Mouse (Mus musculus): ENCODE data around the gene Creb3l1. TPM values are rescaled to one million over a fixed set of nuclear protein-coding genes. Genes with fewer than 3 reads are reported as not detected.

Creb3l1 gene
- polyA plus RNA-seq, 1 experiment: 4.5 TPM

DNA sequence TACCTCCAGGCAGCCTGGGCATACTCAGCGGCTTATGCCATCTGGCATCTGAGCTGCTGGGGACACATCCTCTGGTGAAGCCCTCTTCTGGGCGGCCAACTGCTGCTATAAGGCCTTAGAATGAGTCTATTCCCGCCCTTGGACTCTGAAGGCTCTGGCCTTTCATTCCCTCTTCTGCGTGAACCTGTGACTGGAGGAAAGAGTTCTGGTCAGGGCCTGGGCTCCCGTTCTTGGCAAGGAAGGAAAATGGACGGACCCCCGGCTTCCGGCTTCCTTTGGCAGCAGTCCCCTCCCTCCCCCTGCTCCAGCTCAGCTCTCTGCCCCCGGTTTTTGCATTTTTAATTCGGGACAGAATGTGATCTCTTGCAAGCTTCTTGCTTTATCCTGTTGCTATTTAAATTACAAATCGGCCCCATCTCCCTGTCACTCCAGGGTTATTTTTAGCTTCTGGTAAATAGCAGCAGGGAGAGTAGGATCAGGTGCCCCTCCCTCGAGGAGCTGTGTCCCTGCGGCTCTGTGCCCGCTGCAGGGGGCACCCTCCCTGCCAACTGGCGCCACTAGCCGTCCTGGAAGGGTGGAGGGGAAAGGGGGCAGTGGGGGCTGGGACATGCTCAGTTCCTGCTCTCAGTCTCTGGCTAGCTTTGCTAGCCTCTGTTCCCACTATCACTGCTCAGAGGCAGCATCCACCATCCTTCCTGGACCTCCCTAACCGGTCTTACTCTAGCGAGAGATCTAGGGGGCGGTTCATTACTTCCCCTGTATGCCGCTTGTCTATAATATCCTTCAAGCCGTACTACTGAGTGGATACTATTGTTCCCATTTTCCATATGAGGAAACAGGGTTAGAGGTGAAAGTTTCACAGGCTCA is 52.8 kb downstream of the Creb3l1 start:
- Histone ChIP-seq H3K4me1 (ENCODE audit: control insufficient read depth, insufficient read depth, insufficient read length, low read length) (peaks cover 18% of the 10 kb centered on the region), H3K27ac (replicated peaks; ENCODE audit: low read depth, low read length) (peak overlapping the region; percentile 86), H3K4me3 (ENCODE audit: insufficient read depth, low read depth, low read length) (no peak overlapping the region)

DNA sequence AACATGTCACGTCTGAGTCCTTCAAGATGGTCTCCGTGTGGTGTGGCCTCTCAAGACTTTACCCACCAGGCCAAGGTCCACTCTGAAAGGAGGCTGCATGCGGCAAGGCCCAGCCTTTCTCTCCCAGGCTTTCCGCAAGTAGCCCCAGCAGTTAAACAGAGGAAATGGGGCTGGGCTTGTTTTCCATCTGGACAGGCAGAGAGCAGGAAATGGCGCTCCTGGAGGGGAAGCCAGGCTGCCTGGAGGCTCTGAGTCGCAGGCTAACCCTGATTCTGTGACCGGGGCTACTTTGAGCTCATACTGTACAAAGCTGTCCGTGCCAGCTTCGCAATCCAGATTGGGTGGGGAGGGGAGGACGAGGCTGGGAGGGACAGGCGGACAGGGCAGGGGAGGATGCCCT is 56.3 kb downstream of the Creb3l1 start:
- Histone ChIP-seq H3K4me1 (ENCODE audit: control insufficient read depth, insufficient read depth, insufficient read length, low read length) (peaks cover 23% of the 10 kb centered on the region), H3K27ac (replicated peaks; ENCODE audit: low read depth, low read length) (peak overlapping the region; percentile 83), H3K4me3 (ENCODE audit: insufficient read depth, low read depth, low read length) (no peak overlapping the region)

DNA sequence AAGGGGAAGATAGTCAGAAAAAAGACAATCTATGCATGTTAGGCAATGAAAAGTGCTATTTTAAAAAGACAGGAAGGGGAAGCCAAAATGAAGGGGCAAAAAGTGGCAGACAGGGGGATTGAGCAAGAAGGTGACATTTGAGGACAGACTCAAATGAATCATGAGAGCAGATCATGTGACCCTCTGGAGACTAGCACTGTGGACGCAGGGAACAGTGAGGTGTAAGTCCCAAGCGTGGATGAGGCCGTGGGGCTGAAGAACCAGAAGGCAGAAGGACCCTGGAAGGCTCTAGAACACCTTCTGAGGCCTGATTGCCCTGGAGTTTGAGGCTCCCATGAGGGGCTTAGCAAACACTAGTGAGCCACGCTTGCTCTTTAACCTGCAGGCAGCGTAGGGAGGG is 57.9 kb downstream of the Creb3l1 start:
- Histone ChIP-seq H3K4me3 (ENCODE audit: insufficient read depth, low read depth, low read length) (no peak overlapping the region), H3K4me1 (ENCODE audit: control insufficient read depth, insufficient read depth, insufficient read length, low read length) (peaks cover 23% of the 10 kb centered on the region), H3K27ac (replicated peaks; ENCODE audit: low read depth, low read length) (peak overlapping the region; percentile 27; the same call in 1 of the 2 replicates)

DNA sequence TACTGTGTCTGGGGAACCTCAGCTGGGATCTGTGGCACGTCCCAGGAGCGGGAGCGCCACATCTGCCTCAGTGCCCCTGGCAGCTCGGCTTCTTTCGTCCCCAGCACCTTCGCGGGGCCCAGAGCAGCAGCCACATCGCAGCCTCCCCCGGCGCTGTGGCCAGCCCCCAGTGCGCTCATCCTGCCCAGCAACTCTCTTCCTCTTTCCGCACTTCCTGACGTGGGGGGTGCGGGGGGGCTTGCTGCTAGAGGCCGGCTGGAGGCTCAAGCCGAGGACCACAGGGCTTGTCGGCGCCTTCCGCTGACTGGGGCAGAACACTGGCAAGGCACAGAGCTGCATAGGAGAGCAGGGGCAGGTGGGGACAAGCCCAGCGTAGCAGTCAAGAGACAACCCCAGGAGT is 58.9 kb downstream of the Creb3l1 start:
- Histone ChIP-seq H3K4me1 (ENCODE audit: control insufficient read depth, insufficient read depth, insufficient read length, low read length) (peaks cover 21% of the 10 kb centered on the region), H3K27ac (replicated peaks; ENCODE audit: low read depth, low read length) (peak overlapping the region; percentile 98), H3K4me3 (ENCODE audit: insufficient read depth, low read depth, low read length) (peak overlapping the region; percentile 76)

DNA sequence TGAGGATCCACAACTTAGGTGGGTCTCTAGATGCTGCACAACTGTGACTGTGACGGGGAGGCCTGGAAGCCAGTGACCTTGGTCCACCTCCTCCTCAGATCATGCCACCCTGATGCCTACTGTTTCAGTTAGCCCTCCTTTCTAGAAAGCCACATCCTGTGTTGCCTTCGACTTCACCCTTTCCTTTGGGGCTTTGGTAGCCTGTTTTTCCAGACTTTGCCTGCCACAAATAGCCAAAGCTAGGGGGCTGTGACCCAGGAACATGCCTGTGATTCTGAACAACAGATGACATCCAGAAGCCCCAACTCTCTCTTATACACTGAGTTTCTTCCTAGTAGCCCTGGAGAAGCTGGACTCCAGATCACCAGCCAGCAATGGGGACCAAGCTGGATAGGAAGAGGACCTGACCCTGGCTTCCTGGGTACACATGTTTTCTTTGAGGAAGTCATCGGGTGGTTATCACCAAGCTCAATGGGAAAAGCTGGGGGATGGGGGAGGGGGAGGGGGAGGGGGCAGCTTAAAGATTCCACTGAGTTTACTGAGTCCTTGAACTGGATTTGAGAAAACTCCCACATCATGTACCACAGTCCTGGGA is 59.6 kb downstream of the Creb3l1 start:
- peak overlapping the region; percentile 76 for H3K4me3 ChIP-seq (ENCODE audit: insufficient read depth, low read depth, low read length)
- peaks cover 27% of the 10 kb centered on the region for H3K4me1 ChIP-seq (ENCODE audit: control insufficient read depth, insufficient read depth, insufficient read length, low read length)
- peak overlapping the region; percentile 98 for H3K27ac ChIP-seq (replicated peaks; ENCODE audit: low read depth, low read length)

DNA sequence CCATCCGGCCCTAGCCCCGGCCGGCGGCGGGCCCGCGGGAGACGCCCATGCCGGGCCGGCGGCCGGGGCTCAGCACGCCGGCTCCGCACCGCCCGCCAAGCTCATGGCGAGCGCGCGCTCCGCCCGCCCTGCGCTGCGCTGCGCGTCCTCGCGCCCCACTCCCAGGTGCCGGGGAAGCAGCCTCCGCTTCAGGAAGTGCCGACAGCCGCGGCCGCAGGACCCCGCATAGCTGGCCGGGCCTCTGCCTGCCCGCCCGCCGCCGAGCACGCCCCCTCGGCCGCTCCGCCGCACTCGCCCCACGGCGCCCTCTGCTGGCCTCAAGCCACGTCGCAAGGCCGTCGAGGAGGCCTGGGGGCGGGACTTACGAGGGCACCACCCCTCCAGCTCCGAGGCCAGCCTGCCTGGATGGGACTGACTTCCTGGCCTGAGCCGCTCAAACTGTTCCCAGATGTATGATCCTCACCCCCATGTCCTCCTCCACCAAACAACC is 60.8 kb downstream of the Creb3l1 start:
- peaks cover 30% of the 10 kb centered on the region for H3K4me1 ChIP-seq (ENCODE audit: control insufficient read depth, insufficient read depth, insufficient read length, low read length)
- peak overlapping the region; percentile 76 for H3K4me3 ChIP-seq (ENCODE audit: insufficient read depth, low read depth, low read length)
- peak overlapping the region; percentile 71 for H3K27ac ChIP-seq (replicated peaks; ENCODE audit: low read depth, low read length)

DNA sequence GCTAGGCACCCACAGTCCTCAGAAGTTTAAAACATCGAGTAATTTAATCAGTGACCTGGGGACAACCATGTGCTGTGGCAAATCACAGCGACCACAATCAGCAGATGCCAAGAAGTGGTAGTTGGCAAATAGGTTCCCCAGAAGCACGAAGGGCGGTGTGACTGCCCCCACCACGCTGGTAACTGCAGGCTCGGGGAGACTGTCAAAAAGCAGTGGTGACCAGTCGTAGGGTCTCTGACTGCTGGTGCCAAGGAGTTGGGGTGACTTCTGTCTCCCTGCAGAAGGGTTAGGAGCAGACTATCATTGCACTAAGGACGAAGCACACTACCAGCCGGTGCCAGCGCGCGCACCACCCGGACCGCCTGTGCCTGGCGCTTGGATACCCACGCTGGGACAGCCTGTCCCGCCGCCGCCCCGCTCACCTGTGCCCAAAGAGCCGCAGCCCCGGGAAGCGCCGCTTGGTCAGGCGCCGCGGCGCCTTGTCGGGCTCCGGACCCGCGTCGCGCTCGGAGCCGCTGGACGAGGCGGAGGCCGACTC is 61.4 kb downstream of the Creb3l1 start:
- H3K4me1 ChIP-seq (ENCODE audit: control insufficient read depth, insufficient read depth, insufficient read length, low read length): peaks cover 26% of the 10 kb centered on the region
- no peak overlapping the region for H3K27ac ChIP-seq (replicated peaks; ENCODE audit: low read depth, low read length)
- peak overlapping the region; percentile 76 for H3K4me3 ChIP-seq (ENCODE audit: insufficient read depth, low read depth, low read length)

DNA sequence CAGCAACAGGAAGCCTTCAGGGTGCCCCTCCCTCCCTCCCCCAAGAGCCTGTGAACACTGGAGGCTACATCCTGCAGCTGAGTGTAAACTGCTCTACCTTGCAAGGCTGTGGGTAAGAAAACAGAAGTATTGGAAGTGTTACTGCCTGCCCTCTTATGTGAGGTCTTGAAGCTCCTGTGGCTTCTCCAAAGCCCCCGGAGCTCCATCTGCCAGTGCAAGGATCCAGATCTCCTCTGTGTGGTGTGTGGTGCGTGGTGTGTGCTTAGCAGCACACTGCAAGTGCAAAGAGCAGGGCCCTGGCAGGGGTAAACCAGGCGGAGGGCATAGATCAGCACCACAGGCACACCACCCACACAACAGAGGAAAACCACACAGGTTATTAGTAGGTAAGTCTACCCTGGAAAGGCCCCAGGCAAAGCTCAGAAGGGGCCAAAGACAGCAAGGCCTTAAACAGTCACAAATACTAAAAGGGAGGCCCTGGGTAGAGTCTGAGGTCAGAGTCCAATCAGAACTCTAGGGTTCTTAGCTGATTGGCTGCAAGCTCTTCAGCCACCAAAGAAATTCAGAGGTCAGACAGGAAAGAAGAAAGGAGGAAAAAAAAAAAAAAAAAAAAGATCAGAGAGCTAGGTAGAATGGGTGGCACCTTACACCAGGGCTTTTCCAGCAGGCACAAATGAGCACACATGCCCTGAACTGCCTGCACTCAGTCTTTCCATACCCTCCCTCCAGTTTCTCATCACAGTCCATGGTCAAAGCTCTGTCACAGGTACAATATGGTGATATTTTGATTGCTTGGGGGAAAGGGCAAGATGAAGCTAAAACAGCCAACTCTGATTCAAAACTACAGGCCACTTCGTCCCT is 62.2 kb downstream of the Creb3l1 start:
- peak overlapping the region; percentile 76 for H3K4me3 ChIP-seq (ENCODE audit: insufficient read depth, low read depth, low read length)
- H3K4me1 ChIP-seq (ENCODE audit: control insufficient read depth, insufficient read depth, insufficient read length, low read length): peaks cover 26% of the 10 kb centered on the region
- no peak overlapping the region for H3K27ac ChIP-seq (replicated peaks; ENCODE audit: low read depth, low read length)

DNA sequence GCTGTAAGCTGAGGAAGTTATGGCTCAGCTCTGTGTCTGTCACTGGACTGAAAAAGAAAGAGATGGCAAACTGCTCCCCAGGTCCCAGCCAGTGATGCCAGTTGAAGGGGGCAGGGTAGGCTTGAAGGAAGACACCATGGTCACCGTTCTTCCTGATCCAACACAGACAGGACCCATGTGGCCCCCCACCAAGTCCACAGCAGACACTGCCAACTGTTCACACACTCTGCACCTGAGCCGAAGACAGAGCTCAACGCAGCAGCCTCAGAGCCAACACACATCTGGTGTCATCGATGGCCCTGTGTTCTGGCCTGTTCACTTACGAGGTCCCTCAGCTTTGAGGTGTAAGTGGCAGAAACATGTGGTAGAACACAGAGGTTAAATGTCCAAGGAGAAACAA is 63.8 kb downstream of the Creb3l1 start:
- Histone ChIP-seq H3K4me1 (ENCODE audit: control insufficient read depth, insufficient read depth, insufficient read length, low read length) (peaks cover 34% of the 10 kb centered on the region), H3K27ac (replicated peaks; ENCODE audit: low read depth, low read length) (no peak overlapping the region; the same call in 1 of the 2 replicates), H3K4me3 (ENCODE audit: insufficient read depth, low read depth, low read length) (no peak overlapping the region)

DNA sequence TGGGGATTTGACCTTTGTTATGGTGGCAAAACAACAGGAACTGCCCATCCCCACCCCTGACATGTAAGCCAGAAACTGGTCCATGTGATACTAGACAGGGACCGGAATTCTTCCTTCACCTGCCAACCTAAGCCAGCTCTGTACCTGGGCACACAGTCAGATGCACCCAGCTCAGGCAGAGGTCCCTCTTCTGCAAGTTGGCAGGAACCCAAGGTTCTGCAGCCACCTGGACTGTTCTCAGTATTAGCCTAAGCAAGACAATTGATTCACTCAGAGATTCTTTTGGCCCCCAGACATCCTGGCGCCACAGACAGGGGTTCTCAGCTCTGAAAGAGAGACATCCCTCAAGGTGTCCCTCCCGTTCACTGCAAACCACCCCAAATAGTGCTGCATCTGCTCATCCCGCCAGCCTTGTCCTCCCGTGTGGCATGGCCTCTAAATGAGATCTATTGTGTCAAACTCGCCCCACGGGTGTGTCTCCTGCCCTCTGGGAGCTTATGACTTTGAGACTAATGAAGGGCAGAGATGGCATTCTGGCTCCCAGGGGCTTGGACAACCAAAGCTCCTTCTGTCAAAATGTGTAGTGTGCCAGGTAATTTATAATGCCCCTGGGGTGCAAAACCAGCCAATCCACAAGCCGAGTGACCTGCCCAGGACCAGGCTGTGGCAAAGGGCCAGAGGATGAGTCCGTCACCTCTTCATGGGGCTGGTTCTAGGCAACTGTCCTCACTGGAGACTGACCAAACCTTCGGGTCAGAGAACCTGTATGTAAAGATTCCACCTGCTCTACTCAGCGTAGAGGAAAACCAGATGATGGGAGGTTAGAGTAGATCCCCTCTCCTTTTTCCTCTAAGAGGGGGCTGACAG is 64.5 kb downstream of the Creb3l1 start:
- Histone ChIP-seq H3K27ac (replicated peaks; ENCODE audit: low read depth, low read length) (peak overlapping the region; percentile 17; the same call in 1 of the 2 replicates), H3K4me1 (ENCODE audit: control insufficient read depth, insufficient read depth, insufficient read length, low read length) (peaks cover 39% of the 10 kb centered on the region)

DNA sequence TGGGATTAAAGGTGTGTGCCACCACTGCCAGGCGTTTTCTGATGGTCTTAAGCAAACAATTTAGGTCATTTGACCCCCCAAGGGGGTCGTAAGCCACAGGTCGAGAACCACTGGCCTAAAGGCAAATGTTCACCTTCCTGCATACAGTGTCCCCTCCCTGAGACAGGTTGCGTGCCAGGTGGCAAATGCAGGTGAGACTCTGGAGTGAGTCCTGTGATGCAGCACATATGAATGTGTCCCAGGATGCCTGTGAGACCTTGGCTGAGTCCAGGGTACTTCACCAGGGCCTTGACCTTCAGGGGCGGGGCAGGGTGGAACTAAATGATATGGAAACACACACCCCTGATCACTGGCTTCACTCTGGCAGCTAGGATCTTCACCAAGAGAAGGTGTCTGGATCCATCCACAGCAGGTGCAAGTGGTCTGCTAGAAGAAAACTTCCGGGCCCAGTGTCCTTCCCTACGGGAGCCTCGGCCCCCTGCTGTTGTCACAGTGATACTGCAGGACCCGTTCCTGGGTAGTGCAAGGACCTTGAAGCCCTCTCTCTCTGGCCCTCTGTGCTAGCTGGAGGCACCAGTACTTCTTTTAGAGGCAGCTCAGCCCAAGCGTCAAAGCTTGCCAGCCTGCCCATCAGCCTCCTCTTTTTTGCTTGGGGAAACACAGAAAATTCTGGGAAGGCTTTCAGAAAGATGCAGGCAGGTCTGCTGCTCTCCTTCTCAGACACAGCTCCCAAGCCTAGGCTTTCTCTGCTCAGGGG is 65.4 kb downstream of the Creb3l1 start:
- no peak overlapping the region for H3K4me3 ChIP-seq (ENCODE audit: insufficient read depth, low read depth, low read length)
- no peak overlapping the region for H3K27ac ChIP-seq (replicated peaks; ENCODE audit: low read depth, low read length)
- H3K4me1 ChIP-seq (ENCODE audit: control insufficient read depth, insufficient read depth, insufficient read length, low read length): peaks cover 44% of the 10 kb centered on the region

More for the DNA sequence above, 64.5 kb downstream of the Creb3l1 start:
- no peak overlapping the region for H3K4me3 ChIP-seq (ENCODE audit: insufficient read depth, low read depth, low read length)

DNA sequence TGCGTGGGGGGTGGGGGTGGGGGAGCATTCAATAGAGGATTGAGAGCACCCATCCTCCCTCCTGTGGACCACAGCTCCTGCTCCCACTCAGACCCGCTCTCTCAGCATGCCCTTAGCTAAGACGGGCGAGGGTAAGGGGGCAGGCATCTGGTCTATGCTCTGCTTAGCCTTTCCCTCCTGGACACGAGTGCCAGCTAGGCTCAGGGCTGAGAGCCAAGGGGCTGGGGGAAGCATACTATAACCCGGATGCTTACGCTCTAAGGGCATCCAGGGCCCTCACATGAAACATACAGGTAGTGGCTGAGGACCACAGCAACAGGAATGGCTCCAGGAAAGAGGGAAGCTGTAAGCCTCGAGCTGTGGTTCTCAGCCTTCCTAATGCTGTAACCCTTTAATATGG is 66.3 kb downstream of the Creb3l1 start:
- Histone ChIP-seq H3K27ac (replicated peaks; ENCODE audit: low read depth, low read length) (no peak overlapping the region), H3K4me3 (ENCODE audit: insufficient read depth, low read depth, low read length) (no peak overlapping the region), H3K4me1 (ENCODE audit: control insufficient read depth, insufficient read depth, insufficient read length, low read length) (peaks cover 43% of the 10 kb centered on the region)

DNA sequence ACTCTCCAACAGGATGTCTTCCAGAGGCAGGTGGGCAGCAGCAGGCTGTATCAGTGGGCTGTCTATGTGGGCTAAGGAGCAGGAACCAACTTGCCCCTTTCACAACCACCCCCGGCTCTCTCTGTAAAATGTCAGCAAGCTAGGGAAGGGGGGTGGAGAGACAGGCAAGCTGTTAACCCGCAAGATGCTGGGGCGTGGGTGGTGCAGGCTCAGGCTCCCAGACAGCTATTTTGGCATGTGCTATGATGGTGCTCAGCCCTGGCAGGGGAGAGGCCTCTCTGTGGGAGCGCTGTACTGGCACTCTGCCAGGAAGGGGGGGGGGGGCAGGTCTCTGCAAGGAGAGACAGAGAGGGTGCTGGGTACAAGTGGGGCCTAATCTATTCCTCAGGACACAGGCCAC is 67.2 kb downstream of the Creb3l1 start:
- peaks cover 44% of the 10 kb centered on the region for H3K4me1 ChIP-seq (ENCODE audit: control insufficient read depth, insufficient read depth, insufficient read length, low read length)
- H3K27ac ChIP-seq (replicated peaks; ENCODE audit: low read depth, low read length): no peak overlapping the region
- H3K4me3 ChIP-seq (ENCODE audit: insufficient read depth, low read depth, low read length): no peak overlapping the region
